Mouse (Mus musculus) kidney, embryonic 16.5 days (tissue): ENCODE data around the gene Gtf2f1. TPM values are rescaled to one million over a fixed set of nuclear protein-coding genes. Genes with fewer than 3 reads are reported as not detected.

Experiments
- ATAC-seq: fragments of 200-750 bp; cut with Nextera tagmentation; 2 replicates; pipeline ENCODE4 v1.8.0; 2017; ENCODE audit warnings: moderate TSS enrichment; ENCODE audit not compliant: low FRiP score, low TSS enrichment
- H3K27ac ChIP-seq: fragments of 300-500 bp; sonication (generic); 2 replicates; pipeline ENCODE4 v1.5.1; 2014; ENCODE audit warnings: low read length
- H3K27me3 ChIP-seq: fragments of 300-500 bp; sonication (generic); 2 replicates; pipeline ENCODE4 v1.6.1; 2014; ENCODE audit warnings: low read length, control low read depth, mixed read lengths; ENCODE audit not compliant: insufficient read depth
- H3K36me3 ChIP-seq: fragments of 300-500 bp; sonication (generic); 2 replicates; pipeline ENCODE4 v1.6.1; 2014; ENCODE audit warnings: low read length, control low read depth, mixed read lengths; ENCODE audit not compliant: insufficient read depth
- H3K4me1 ChIP-seq: fragments of 300-500 bp; sonication (generic); 2 replicates; pipeline ENCODE4 v1.6.1; 2014; ENCODE audit warnings: low read length, control low read depth, mixed read lengths; ENCODE audit not compliant: insufficient read depth
- H3K4me2 ChIP-seq: fragments of 300-500 bp; sonication (generic); replicated peaks from 2 replicates; pipeline ENCODE4 v1.6.1; 2014; ENCODE audit warnings: low read depth, low read length
- H3K4me3 ChIP-seq: fragments of 300-500 bp; sonication (generic); 2 replicates; pipeline ENCODE4 v1.5.1; 2014; ENCODE audit warnings: mild to moderate bottlenecking, low read length
- H3K9ac ChIP-seq: fragments of 300-500 bp; sonication (generic); replicated peaks from 2 replicates; pipeline ENCODE4 v1.6.1; 2014; ENCODE audit warnings: low read length
- H3K9me3 ChIP-seq: fragments of 300-500 bp; sonication (generic); 2 replicates; pipeline ENCODE4 v1.6.1; 2016; ENCODE audit warnings: low read length, control low read depth
- WGBS: fragments of 180-500 bp; shearing (Covaris S2); extraction: QIAGEN DNeasy Blood & Tissue Kit; methylation state at CpG from one replicate; pipeline ENCODE4 v1.1.7; 2014; 5-methylcytosine and 5-hydroxymethylcytosine counted together
- polyA plus RNA-seq: library from polyadenylated mRNA; unstranded; fragments of >200 nt; fragmentation: Nextera tagmentation; extraction: Ambion mirVana; gene quantifications from 2 replicates; pipeline ENCODE4 v1.2.1, GENCODE M21; 2015

Gene Gtf2f1
- polyA plus RNA-seq, 1 experiment from 2014 or later: 74.0 TPM

DNA sequence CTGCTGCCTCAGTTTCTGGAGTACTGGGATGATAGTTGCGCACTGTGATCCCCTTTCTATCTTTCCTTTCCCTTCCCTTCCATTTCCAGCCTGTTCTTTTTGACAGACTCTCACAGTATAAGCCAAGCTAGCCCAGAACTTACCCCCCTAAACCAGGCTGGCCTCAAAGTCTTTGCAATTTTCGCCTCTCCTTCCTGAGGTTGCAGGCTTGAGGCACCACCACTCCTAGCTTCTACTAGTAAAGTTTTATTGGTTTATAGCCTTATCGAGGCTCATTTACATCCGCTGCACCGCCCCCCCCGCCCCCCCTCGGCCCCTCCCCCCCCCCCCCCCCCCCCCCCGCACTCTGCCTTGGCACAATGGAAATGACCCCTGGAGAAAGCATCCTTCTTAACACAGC lies 31.6 kb downstream of the Gtf2f1 start:
- Histone ChIP-seq H3K4me2 (no peak overlapping the region), H3K27ac (no peak overlapping the region), H3K9me3 (no peaks in the 10 kb centered on the region), H3K36me3 (no peaks in the 10 kb centered on the region), H3K27me3 (no peaks in the 10 kb centered on the region), H3K9ac (no peak overlapping the region), H3K4me1 (no peaks in the 10 kb centered on the region), H3K4me3 (no peak overlapping the region)
- 14% methylated on average over 7 of the region's 8 CpGs for WGBS
- ATAC-seq: no peak

DNA sequence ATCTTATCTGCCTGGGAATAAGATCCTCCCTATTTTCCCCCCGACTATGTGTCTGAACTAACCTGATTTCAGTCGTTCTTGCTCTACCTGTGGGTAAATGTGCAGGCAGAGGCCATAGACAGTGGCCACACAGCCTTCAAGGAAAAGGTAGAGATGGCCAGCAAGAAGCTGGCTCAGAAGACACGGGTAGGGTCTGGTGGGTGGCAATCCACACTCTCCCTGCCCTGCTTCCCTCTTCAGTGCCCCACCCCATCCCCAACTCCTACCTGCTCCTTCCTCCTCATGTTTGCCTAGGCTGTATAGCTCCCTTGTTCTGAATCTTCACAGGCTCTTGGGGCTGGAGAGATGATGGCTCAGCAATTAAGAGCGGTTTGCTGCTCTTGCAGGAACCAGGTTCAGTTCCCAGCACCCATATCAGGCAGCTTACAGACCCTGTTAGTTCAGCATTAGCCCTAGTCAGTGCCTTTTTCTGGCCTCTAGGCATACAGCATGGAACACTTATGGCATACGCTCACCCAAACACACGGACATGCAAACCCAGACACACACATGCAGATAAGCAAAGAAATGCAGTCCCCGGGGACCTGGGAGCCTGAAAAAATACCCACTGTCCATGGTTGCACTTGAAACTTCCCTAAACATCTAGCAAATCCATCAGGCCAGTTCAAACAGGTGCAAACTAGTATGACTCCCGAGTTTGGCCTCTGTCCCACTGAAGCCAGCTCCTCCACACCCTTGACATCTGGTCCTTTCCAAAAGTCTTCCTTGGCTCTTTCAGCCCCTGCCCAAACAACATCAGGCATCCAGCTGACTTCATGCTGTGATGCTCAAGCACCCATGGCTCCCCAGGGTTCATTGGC lies 34.3 kb downstream of the Gtf2f1 start:
- no peaks in the 10 kb centered on the region for H3K27me3 ChIP-seq
- H3K9me3 ChIP-seq: no peaks in the 10 kb centered on the region
- H3K9ac ChIP-seq: no peak overlapping the region
- no peaks in the 10 kb centered on the region for H3K36me3 ChIP-seq
- no peak overlapping the region for H3K4me2 ChIP-seq
- no peaks in the 10 kb centered on the region for H3K4me1 ChIP-seq
- no peak for ATAC-seq
- no peak overlapping the region for H3K27ac ChIP-seq
- H3K4me3 ChIP-seq: no peak overlapping the region
- WGBS: 79% methylated on average over 8 of the region's 8 CpGs

DNA sequence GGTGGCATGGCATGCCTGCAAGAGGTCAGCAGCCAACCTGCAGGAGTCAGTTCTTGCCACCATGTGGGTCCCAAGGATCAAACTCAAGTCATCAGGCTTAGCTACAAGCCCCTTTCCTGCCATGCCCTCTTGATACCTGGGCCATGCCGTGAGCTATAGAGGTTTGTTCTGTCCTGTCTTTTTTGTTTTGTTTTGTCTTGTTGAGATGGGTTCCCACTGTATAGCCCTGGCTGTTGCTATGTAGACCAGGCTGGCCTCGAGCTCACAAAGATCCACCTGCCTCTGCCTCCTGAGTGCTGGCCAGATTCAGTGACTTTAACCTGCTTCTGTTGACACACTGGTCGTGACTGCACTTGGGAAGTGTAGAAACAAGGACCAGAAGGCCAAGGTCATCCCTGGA lies 35.7 kb downstream of the Gtf2f1 start:
- H3K4me2 ChIP-seq: no peak overlapping the region
- H3K27ac ChIP-seq: no peak overlapping the region
- no peaks in the 10 kb centered on the region for H3K36me3 ChIP-seq
- 73% methylated on average over 3 of the region's 3 CpGs for WGBS
- no peaks in the 10 kb centered on the region for H3K4me1 ChIP-seq
- no peak overlapping the region for H3K4me3 ChIP-seq
- H3K27me3 ChIP-seq: no peaks in the 10 kb centered on the region
- no peak for ATAC-seq
- H3K9ac ChIP-seq: no peak overlapping the region
- no peaks in the 10 kb centered on the region for H3K9me3 ChIP-seq

DNA sequence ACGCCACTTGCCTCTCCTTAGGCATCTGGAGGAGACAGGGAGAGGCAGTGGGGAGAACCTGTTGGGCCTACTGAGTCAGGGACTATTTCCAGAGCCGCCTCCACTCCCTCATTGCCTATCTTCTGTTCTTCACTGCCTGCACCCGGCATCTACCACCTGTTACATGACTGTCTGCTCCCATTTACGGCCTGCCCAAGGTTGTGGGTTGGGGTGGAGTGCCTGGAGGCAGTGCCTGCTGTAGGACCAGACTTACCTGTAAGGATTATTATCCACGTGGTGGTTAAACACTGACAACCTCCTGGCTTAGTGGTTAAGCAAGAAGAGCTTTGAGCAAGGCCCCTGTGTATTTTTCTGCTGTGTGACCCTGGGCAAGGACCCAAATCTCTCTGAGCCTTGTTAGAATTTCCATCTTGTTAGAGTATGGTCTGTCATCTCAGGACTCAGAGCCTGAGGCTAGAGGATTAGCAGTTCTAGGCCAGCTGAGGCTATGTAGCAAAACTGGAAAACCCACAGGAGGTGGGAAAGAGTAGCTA lies 36.3 kb downstream of the Gtf2f1 start:
- 75% methylated on average over 5 of the region's 5 CpGs for WGBS
- H3K27me3 ChIP-seq: 0 out of 2 replicates have a peak, but pooled peaks cover 3% of the 10 kb centered on the region
- no peak overlapping the region for H3K27ac ChIP-seq
- no peak for ATAC-seq
- H3K9me3 ChIP-seq: no peaks in the 10 kb centered on the region
- no peak overlapping the region for H3K4me3 ChIP-seq
- no peak overlapping the region for H3K9ac ChIP-seq
- H3K36me3 ChIP-seq: no peaks in the 10 kb centered on the region
- H3K4me2 ChIP-seq: no peak overlapping the region
- H3K4me1 ChIP-seq: no peaks in the 10 kb centered on the region

DNA sequence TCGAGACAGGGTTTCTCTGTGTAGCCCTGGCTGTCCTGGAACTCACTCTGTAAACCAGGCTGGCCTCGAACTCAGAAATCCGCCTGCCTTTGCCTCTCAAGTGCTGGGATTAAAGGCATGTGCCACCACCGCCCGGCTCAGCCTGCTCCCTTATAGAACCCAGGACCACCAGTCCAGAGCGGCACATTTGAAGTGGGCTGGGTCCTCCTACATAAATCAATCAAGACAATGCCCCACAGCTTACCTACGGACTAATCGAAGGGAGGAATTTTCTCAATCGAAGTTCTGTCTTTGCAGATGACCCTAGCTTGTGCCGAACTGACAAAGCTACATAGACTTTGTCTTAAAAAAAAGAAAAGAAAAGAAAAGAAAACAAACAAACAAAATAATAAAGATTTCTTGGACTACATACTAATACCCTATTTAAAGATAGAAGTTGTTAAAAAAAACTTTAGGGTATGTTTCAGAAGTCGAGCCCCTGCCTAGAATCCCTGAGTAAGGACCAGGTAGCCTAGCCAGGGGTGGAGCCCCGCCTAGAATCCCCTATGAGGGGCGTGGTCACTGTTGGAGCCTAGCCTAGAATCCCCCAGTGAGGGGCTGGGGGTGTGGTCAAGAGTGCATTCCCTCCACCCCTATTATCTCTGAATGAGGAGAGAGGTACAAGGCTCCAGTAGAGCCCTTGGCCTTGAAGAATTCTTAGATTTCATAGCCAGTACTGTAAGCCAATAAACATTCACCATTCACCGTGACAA lies 37.0 kb downstream of the Gtf2f1 start:
- 68% methylated on average over 13 of the region's 14 CpGs for WGBS
- Histone ChIP-seq H3K27me3 (0 out of 2 replicates have a peak, but pooled peaks cover 3% of the 10 kb centered on the region), H3K4me1 (no peaks in the 10 kb centered on the region), H3K27ac (no peak overlapping the region), H3K4me3 (no peak overlapping the region), H3K9me3 (no peaks in the 10 kb centered on the region), H3K4me2 (no peak overlapping the region), H3K36me3 (no peaks in the 10 kb centered on the region), H3K9ac (no peak overlapping the region)
- no peak for ATAC-seq

DNA sequence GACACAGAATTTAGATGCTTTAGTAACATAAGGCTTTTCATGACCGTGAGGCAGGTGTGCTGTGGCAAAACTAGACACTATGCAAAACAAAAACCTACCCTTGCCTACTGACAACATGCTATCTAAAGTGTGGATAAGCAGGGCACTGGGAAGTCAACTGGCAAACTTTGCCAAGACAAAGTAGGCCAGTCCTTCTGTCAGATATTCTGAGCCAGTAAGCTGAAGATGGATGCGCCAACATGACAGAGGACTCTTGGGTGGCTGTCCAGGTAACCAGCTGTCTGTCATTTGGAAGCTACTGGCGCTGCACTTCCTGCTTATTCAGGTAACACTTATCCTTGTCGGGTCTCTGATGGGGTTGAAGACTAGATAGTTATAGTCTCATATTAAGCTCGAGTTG lies 41.0 kb downstream of the Gtf2f1 start:
- Histone ChIP-seq H3K27ac (no peak overlapping the region), H3K4me1 (no peaks in the 10 kb centered on the region), H3K4me2 (no peak overlapping the region), H3K27me3 (0 out of 2 replicates have a peak, but pooled peaks cover 3% of the 10 kb centered on the region), H3K9ac (no peak overlapping the region), H3K4me3 (no peak overlapping the region), H3K9me3 (no peaks in the 10 kb centered on the region), H3K36me3 (no peaks in the 10 kb centered on the region)
- ATAC-seq: no peak
- WGBS: 70% methylated on average over 5 of the region's 5 CpGs

DNA sequence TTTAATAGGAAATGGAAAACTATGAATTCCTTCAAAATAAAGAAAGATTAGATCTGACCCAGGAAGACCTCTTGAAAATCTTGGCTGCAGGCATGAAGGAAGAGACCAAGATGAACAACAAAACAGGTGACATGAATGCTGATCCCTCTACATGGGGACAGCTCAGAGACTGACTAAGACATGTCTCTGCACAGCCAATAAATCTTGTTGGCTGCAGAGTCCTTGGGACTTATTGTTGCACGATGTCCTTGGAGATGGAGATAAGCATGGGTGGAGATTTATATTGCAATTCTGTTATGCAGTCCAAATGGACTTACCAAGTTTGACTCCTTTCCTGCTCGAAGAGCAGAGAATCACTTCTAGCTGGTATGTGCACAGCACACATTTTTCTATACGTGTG lies 41.8 kb downstream of the Gtf2f1 start:
- H3K9me3 ChIP-seq: no peaks in the 10 kb centered on the region
- ATAC-seq: no peak
- no peaks in the 10 kb centered on the region for H3K4me1 ChIP-seq
- H3K27ac ChIP-seq: no peak overlapping the region
- 0 out of 2 replicates have a peak, but pooled peaks cover 3% of the 10 kb centered on the region for H3K27me3 ChIP-seq
- no peak overlapping the region for H3K9ac ChIP-seq
- no peaks in the 10 kb centered on the region for H3K36me3 ChIP-seq
- H3K4me2 ChIP-seq: no peak overlapping the region
- 57% methylated on average over 3 of the region's 3 CpGs for WGBS
- no peak overlapping the region for H3K4me3 ChIP-seq

DNA sequence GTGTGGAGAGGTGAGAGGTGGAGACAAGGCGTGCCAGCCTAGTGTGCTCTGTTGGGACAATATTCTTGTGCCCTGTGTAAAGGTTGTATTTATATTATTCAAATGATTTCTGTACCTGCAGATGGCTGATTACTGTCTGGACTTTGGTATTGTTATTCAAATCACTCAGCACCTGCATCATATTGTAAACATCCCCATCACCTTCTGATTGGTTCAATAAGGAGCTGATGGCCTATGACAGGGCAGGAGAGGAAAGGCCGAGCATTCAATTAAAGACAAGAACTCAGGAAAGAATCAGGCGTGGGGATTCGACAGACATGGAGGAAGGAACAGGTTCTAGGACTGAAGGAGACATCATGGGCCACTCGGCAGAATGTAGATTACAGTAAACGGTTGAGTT lies 47.4 kb downstream of the Gtf2f1 start:
- Histone ChIP-seq H3K36me3 (no peaks in the 10 kb centered on the region), H3K9me3 (no peaks in the 10 kb centered on the region), H3K9ac (no peak overlapping the region), H3K27ac (no peak overlapping the region), H3K4me3 (no peak overlapping the region), H3K4me2 (no peak overlapping the region), H3K27me3 (no peaks in the 10 kb centered on the region), H3K4me1 (no peaks in the 10 kb centered on the region)
- ATAC-seq: no peak
- WGBS: 78% methylated on average over 6 of the region's 6 CpGs

DNA sequence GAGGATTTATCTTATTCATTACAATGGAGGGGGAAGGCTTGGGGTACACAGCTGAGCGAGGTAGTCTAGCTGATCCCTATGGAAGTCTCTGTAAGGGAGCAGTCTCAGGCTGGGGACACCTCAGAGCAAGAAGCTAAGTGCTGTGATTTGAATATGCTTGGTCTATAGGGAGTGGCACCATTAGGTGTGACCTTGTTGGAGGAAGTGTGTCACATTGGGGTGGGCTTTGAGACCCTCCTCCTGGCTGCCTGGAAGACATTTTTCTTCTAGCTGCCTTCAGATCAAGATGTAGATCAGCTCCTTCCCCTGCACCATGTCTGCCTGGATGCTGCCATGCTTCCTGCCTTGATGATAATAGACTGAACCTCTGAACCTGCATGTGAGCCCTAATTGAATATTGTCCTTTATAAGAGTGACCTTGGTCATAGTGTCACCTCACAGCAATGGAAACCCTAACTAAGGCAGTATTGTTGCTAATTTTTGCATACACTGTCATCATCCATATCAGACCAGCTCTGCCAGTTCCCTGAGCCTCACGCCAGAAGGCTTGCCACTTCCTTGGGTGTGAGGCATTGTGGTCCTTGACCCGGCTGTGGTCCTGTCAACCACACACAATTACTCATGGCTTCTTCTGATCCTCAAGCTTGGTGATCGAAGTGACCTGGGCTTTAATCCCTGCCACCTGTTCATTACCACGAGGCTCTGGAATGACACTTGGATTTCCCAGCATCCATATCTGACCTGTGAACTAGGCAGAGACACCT lies 48.3 kb downstream of the Gtf2f1 start:
- Histone ChIP-seq H3K4me3 (no peak overlapping the region), H3K9ac (no peak overlapping the region), H3K9me3 (no peaks in the 10 kb centered on the region), H3K36me3 (no peaks in the 10 kb centered on the region), H3K4me2 (no peak overlapping the region), H3K27ac (no peak overlapping the region), H3K27me3 (no peaks in the 10 kb centered on the region), H3K4me1 (no peaks in the 10 kb centered on the region)
- no peak for ATAC-seq
- 81% methylated on average over 5 of the region's 5 CpGs for WGBS
